ENCODE assay signal across 10 mouse cellular contexts in genomic region chr9:73091747-73092146, GRCm38 (mm10). TPM values are rescaled to one million over a fixed set of nuclear protein-coding genes. Genes with fewer than 3 reads are reported as not detected.
DNase-seq lines count a peak whose midpoint lies in the region; ATAC-seq and TF ChIP-seq lines count a peak whose summit lies in the region.
"Had no signal": no experiment of that assay in that cellular context is flagged by ENCODE, and none has a peak within 500 bp of the region (broad histone marks: within the 10 kb centered on the region; RNA-seq: fewer than 3 reads in every experiment).

No protein-coding gene starts in this region.

- H3K9ac ChIP-seq in liver, adult 2 months (ENCODE audit: low read depth, low read length): no peak overlapping the region
- no peak overlapping the region for H3K9ac ChIP-seq in liver, embryonic 12.5 days
- H3K9ac ChIP-seq in forebrain, embryonic 16.5 days (replicated peaks; ENCODE audit: low read depth, low read length): no peak overlapping the region

- intact Hi-C loops in gastrocnemius, postnatal 36 days (cut with DNase I): loop anchor here (1.0 to 2.0 kb wide), 2 partner anchors 47 to 121 kb away; partner anchors contain the start of gene Rab27a

- H3K36me3 ChIP-seq in liver, adult 2 months (ENCODE audit: control insufficient read depth, insufficient read depth, low read length): no peaks in the 10 kb centered on the region
- no peaks in the 10 kb centered on the region for H3K36me3 ChIP-seq in liver, embryonic 12.5 days
- H3K36me3 ChIP-seq in forebrain, embryonic 16.5 days (ENCODE audit: control insufficient read depth, insufficient read depth): no peaks in the 10 kb centered on the region

- no peak overlapping the region for H3K27ac ChIP-seq in liver, adult 2 months (replicated peaks; ENCODE audit: insufficient read depth, low read depth, low read length)
- no peak overlapping the region for H3K27ac ChIP-seq in liver, embryonic 12.5 days
- no peak overlapping the region for H3K27ac ChIP-seq in forebrain, embryonic 16.5 days (ENCODE audit: low read length)

- H3K4me1 ChIP-seq in liver, adult 2 months (ENCODE audit: control insufficient read depth, insufficient read depth, low read length): no peaks in the 10 kb centered on the region
- no peaks in the 10 kb centered on the region for H3K4me1 ChIP-seq in liver, embryonic 12.5 days
- H3K4me1 ChIP-seq in forebrain, embryonic 16.5 days (replicated peaks; ENCODE audit: control insufficient read depth, insufficient read depth, low read length): peaks cover 3% of the 10 kb centered on the region; the same call in 1 of the 2 replicates

- no peak for DNase-seq in cerebellum, adult 11 months
- DNase-seq in liver, adult 2 months (ENCODE audit: extremely low read depth, low read depth, low spot score): peak; percentile 57
- DNase-seq in ZHBTc4 (ENCODE audit: low read depth, low spot score): peak; percentile 72
- DNase-seq in gastrocnemius, postnatal 36 days: no peak

- peak; percentile 66 for TF ChIP-seq CTCF in liver, adult 2 months (IDR thresholded peaks at IDR 0.05; ENCODE audit: low read depth, low read length)

- ATAC-seq in cerebellum, adult (ENCODE audit: insufficient number of reproducible peaks, low FRiP score, low TSS enrichment): 0 out of 2 replicates have a peak, but pooled peaks have one; percentile 62
- ATAC-seq in liver, embryonic 12.5 days: no peak
- peak; percentile 49; the same call in 1 of the 2 replicates for ATAC-seq in forebrain, embryonic 16.5 days
- peak; percentile 28 for ATAC-seq in megakaryocyte, adult 5-6 weeks (ENCODE audit: poor library complexity, severe bottlenecking)

- no peak overlapping the region for H3K4me2 ChIP-seq in liver, embryonic 12.5 days
- no peak overlapping the region for H3K4me2 ChIP-seq in forebrain, embryonic 16.5 days (ENCODE audit: low read length)

- no peak for TF ChIP-seq POLR2A in liver, adult 2 months (IDR thresholded peaks at IDR 0.05; ENCODE audit: extremely low read depth, insufficient read depth, low read length)

- no peaks in the 10 kb centered on the region for H3K9me3 ChIP-seq in liver, embryonic 12.5 days (replicated peaks)
- H3K9me3 ChIP-seq in forebrain, embryonic 16.5 days (ENCODE audit: control insufficient read depth, low read length): no peaks in the 10 kb centered on the region

- no peaks in the 10 kb centered on the region for H3K79me2 ChIP-seq in liver, adult 2 months (ENCODE audit: control insufficient read depth, insufficient read depth, low read length)

- H3K27me3 ChIP-seq in liver, adult 2 months (ENCODE audit: control insufficient read depth, insufficient read depth, low read length): no peaks in the 10 kb centered on the region
- H3K27me3 ChIP-seq in liver, embryonic 12.5 days (replicated peaks): peaks cover 3% of the 10 kb centered on the region; the same call in 1 of the 2 replicates
- H3K27me3 ChIP-seq in forebrain, embryonic 16.5 days (replicated peaks; ENCODE audit: control insufficient read depth, insufficient read depth, low read length): no peaks in the 10 kb centered on the region

- H3K4me3 ChIP-seq in liver, adult 2 months (ENCODE audit: insufficient read depth, low read depth, low read length): no peak overlapping the region
- no peak overlapping the region for H3K4me3 ChIP-seq in liver, embryonic 12.5 days
- no peak overlapping the region for H3K4me3 ChIP-seq in forebrain, embryonic 16.5 days (replicated peaks; ENCODE audit: low read length)

- WGBS in liver, adult 2 months: 2% methylated on average over 1 of the region's 1 CpGs
- 0% methylated on average over 1 of the region's 1 CpGs for whole genome bisulfite sequencing in liver, embryonic 12.5 days (ENCODE audit: insufficient replicate concordance)
- WGBS in forebrain, embryonic 16.5 days: 0% methylated on average over 1 of the region's 1 CpGs

RNA-seq across cellular contexts. Expression of gene Khdc3, which starts 9.9 kb away (rescaled TPM):
- total RNA-seq in liver, adult 2 months (2014; rRNA removed): not detected in 2 replicates
- 0.07 TPM in 1 of 2 replicates, not detected in the other for polyA plus RNA-seq in liver, adult 2 months (2012; rRNA removed)
- not detected in 2 replicates for polyA plus RNA-seq in liver, embryonic 12.5 days (2016; fragmentation: Nextera tagmentation; extraction: Ambion mirVana)
- polyA plus RNA-seq in forebrain, embryonic 16.5 days (2015; fragmentation: Nextera tagmentation; extraction: Ambion mirVana): not detected in 2 replicates
- total RNA-seq in megakaryocyte, adult 5-6 weeks (2015): 0.45 and 1.1 TPM in 2 replicates
- 2.4 TPM in 1 of 2 replicates, not detected in the other for total RNA-seq in megakaryocyte, adult 5-6 weeks (2017)
- total RNA-seq in gastrocnemius, postnatal 36 days (2021): not detected
- polyA plus RNA-seq: neural tube, embryonic 11.5 days had no signal

RNA-seq across cellular contexts. Expression of gene Gm20509, which starts 10.5 kb away (rescaled TPM):
- total RNA-seq in liver, adult 2 months (2014; rRNA removed): not detected in 2 replicates
- not detected in 2 replicates for polyA plus RNA-seq in liver, adult 2 months (2012; rRNA removed)
- polyA plus RNA-seq in liver, embryonic 12.5 days (2016; fragmentation: Nextera tagmentation; extraction: Ambion mirVana): not detected in 2 replicates
- not detected in 2 replicates for polyA plus RNA-seq in forebrain, embryonic 16.5 days (2015; fragmentation: Nextera tagmentation; extraction: Ambion mirVana)
- total RNA-seq in megakaryocyte, adult 5-6 weeks (2015): not detected in 2 replicates
- total RNA-seq in megakaryocyte, adult 5-6 weeks (2017): not detected in 2 replicates
- total RNA-seq in gastrocnemius, postnatal 36 days (2021): not detected
- total RNA-seq: hematopoietic stem cell, adult 5-6 weeks had no signal
- polyA plus RNA-seq: neural tube, embryonic 11.5 days had no signal

RNA-seq across cellular contexts. Expression of gene Rsl24d1, which starts 21.5 kb away (rescaled TPM):
- 31.3 and 34.9 TPM in 2 replicates for total RNA-seq in liver, adult 2 months (2014; rRNA removed)
- 11.2 and 11.9 TPM in 2 replicates for polyA plus RNA-seq in liver, adult 2 months (2012; rRNA removed)
- polyA plus RNA-seq in liver, embryonic 12.5 days (2016; fragmentation: Nextera tagmentation; extraction: Ambion mirVana): 92.7 and 93.7 TPM in 2 replicates
- 118 and 134 TPM in 2 replicates for polyA plus RNA-seq in forebrain, embryonic 16.5 days (2015; fragmentation: Nextera tagmentation; extraction: Ambion mirVana)
- 60.7 and 64.7 TPM in 2 replicates for total RNA-seq in megakaryocyte, adult 5-6 weeks (2015)
- total RNA-seq in megakaryocyte, adult 5-6 weeks (2017): 110 and 114 TPM in 2 replicates
- 10 to 100 TPM; 36.9 to 37.8 TPM for total RNA-seq in gastrocnemius, postnatal 36 days (2021)

RNA-seq across cellular contexts. Expression of gene Rab27a, which starts 47.1 kb away (rescaled TPM):
- total RNA-seq in liver, adult 2 months (2014; rRNA removed): 1.9 and 2.6 TPM in 2 replicates
- 0.77 and 0.78 TPM in 2 replicates for polyA plus RNA-seq in liver, adult 2 months (2012; rRNA removed)
- polyA plus RNA-seq in liver, embryonic 12.5 days (2016; fragmentation: Nextera tagmentation; extraction: Ambion mirVana): 4.8 and 5.2 TPM in 2 replicates
- polyA plus RNA-seq in forebrain, embryonic 16.5 days (2015; fragmentation: Nextera tagmentation; extraction: Ambion mirVana): 1.2 and 1.9 TPM in 2 replicates
- total RNA-seq in megakaryocyte, adult 5-6 weeks (2015): 55.5 and 58.9 TPM in 2 replicates
- 154 and 155 TPM in 2 replicates for total RNA-seq in megakaryocyte, adult 5-6 weeks (2017)
- 1 to 10 TPM; 1.4 to 1.8 TPM for total RNA-seq in gastrocnemius, postnatal 36 days (2021)

RNA-seq across cellular contexts. Expression of gene Pigb, which starts 51.6 kb away (rescaled TPM):
- 3.0 and 4.2 TPM in 2 replicates for total RNA-seq in liver, adult 2 months (2014; rRNA removed)
- polyA plus RNA-seq in liver, adult 2 months (2012; rRNA removed): 4.5 and 5.7 TPM in 2 replicates
- polyA plus RNA-seq in liver, embryonic 12.5 days (2016; fragmentation: Nextera tagmentation; extraction: Ambion mirVana): 8.0 and 8.3 TPM in 2 replicates
- polyA plus RNA-seq in forebrain, embryonic 16.5 days (2015; fragmentation: Nextera tagmentation; extraction: Ambion mirVana): 13.6 and 14.3 TPM in 2 replicates
- total RNA-seq in megakaryocyte, adult 5-6 weeks (2015): 24.1 and 25.4 TPM in 2 replicates
- 5.1 TPM in 2 replicates for total RNA-seq in megakaryocyte, adult 5-6 weeks (2017)
- total RNA-seq in gastrocnemius, postnatal 36 days (2021): 1 to 10 TPM; 3.2 to 4.3 TPM

Comparison
In these comparisons a context has a peak if more than half of its experiments do, and no peak if none do; other contexts are left out.
1. DNase-seq: peak in liver, adult 2 months (single experiment) and ZHBTc4 (single experiment); none in cerebellum, adult 11 months (single experiment) and gastrocnemius, postnatal 36 days (0 of 2).